Mouse (Mus musculus) heart, adult 10 weeks (tissue): ENCODE measurements around the gene Grk5. TPM values are rescaled to one million over a fixed set of nuclear protein-coding genes. Genes with fewer than 3 reads are reported as not detected.

Source experiments
- polyA plus RNA-seq: library from polyadenylated mRNA; stranded (reverse); fragments of 350-450 nt; fragmentation: Illumina TruSeq; extraction: RNeasy Lipid Tissue Mini Kit (QIAGEN cat#74804); gene quantifications from one replicate; pipeline ENCODE4 v1.2.3, GENCODE M21; 2014; ENCODE audit warnings: low read depth, low replicate concordance

Grk5 gene
- polyA plus RNA-seq = 23.9 TPM

GRCm38 (mm10) chr19:60889714-60890315 lies at the start of gene Grk5:
Gene Grk5, plus strand, starts transcription at chr19:60889749.

GRCm38 (mm10) chr19:60860868-60861700 lies 28.5 kb upstream of the Grk5 start, which contains the start of gene Sfxn4:
Gene Sfxn4, minus strand, starts transcription at chr19:60861479.

GRCm38 (mm10) chr19:60874064-60874694 lies 15.4 kb upstream of the Grk5 start, which contains the start of gene Prdx3:
Gene Prdx3, minus strand, starts transcription at chr19:60874556.

GRCm38 (mm10) chr19:61140342-61141206 lies 251.0 kb downstream of the Grk5 start, which contains the start of gene Zfp950:
Gene Zfp950, minus strand, starts transcription at chr19:61140840.

Other genes starting within 250 kb of the Grk5 start
- gene Nanos1, start 133.8 kb upstream of the Grk5 start, polyA plus RNA-seq = 0.10 TPM
- gene Eif3a, start 99.1 kb upstream of the Grk5 start, polyA plus RNA-seq = 111 TPM
- gene Fam45a, start 78.2 kb upstream of the Grk5 start, polyA plus RNA-seq = 14.8 TPM
- 10.8 TPM for gene Sfxn4, start 28.3 kb upstream of the Grk5 start, polyA plus RNA-seq
- 411 TPM for gene Prdx3, start 15.2 kb upstream of the Grk5 start, polyA plus RNA-seq